Mouse (Mus musculus) embryonic facial prominence, embryonic 12.5 days (tissue): ENCODE results near the gene Smurf1. TPM values are rescaled to one million over a fixed set of nuclear protein-coding genes. Genes with fewer than 3 reads are reported as not detected.

Source experiments
- ATAC-seq: fragments of 200-750 bp; cut with Nextera tagmentation; 2 replicates; pipeline ENCODE4 v1.8.0; 2017; ENCODE audit not compliant: insufficient number of reproducible peaks, insufficient read depth, low FRiP score, low TSS enrichment
- H3K27ac ChIP-seq: fragments of 300-500 bp; sonication (generic); 2 replicates; pipeline ENCODE4 v1.5.1; 2016; ENCODE audit warnings: mild to moderate bottlenecking
- H3K27me3 ChIP-seq: fragments of 300-500 bp; sonication (generic); 2 replicates; pipeline ENCODE4 v1.6.1; 2016; ENCODE audit warnings: mild to moderate bottlenecking, moderate library complexity
- H3K36me3 ChIP-seq: fragments of 300-500 bp; sonication (generic); 2 replicates; pipeline ENCODE4 v1.6.1; 2016; ENCODE audit warnings: mild to moderate bottlenecking
- H3K4me1 ChIP-seq: fragments of 300-500 bp; sonication (generic); 2 replicates; pipeline ENCODE4 v1.6.1; 2016
- H3K4me2 ChIP-seq: fragments of 300-500 bp; sonication (generic); replicated peaks from 2 replicates; pipeline ENCODE4 v1.6.1; 2016; ENCODE audit warnings: mild to moderate bottlenecking, moderate library complexity
- H3K4me3 ChIP-seq: fragments of 300-500 bp; sonication (generic); 2 replicates; pipeline ENCODE4 v1.5.1; 2016; ENCODE audit warnings: mild to moderate bottlenecking
- H3K9ac ChIP-seq: fragments of 300-500 bp; sonication (generic); 2 replicates; pipeline ENCODE4 v1.6.1; 2016; ENCODE audit warnings: mild to moderate bottlenecking, moderate library complexity
- H3K9me3 ChIP-seq: fragments of 300-500 bp; sonication (generic); 2 replicates; pipeline ENCODE4 v1.6.1; 2016; ENCODE audit warnings: mild to moderate bottlenecking, moderate library complexity
- WGBS: fragments of 180-500 bp; shearing (Covaris S2); methylation state at CpG from one replicate; pipeline ENCODE4 v1.1.7; 2016; 5-methylcytosine and 5-hydroxymethylcytosine counted together
- polyA plus RNA-seq: library from polyadenylated mRNA; unstranded; fragments of >200 nt; fragmentation: Nextera tagmentation; extraction: Ambion mirVana; gene quantifications from 2 replicates; pipeline ENCODE4 v1.2.1, GENCODE M21; 2016

Smurf1 gene
- polyA plus RNA-seq, 1 experiment from 2014 or later: 24.9 TPM

DNA sequence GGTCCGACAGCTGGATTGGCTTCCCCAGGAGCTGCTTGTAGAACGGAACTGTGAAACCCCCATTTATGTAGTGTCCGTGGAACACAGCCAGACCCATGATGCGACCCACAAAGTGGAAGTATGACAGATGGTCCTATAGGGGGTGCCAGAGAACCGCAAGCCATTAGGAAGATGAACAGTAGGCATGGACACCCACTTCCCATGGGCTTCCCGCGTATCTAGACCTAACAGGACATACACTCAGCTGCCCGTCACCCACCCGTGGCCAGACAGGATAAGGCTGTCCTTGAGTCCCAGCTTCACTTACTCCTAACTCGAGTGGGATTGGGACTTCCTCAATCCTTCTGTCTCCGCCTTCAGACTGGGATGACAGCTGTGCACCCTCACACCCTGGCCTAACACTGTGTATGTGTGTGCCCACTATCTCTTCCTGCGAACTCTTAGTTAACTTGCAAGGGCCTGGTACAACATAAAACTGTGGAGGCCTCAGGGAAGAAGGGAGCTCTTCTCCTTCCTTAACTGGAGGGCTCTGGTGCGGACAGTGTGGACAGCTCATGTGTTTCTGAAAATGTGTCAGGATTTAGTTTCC is 80.9 kb downstream of the Smurf1 start:
- no peak overlapping the region for H3K4me2 ChIP-seq
- H3K27me3 ChIP-seq: no peaks in the 10 kb centered on the region
- H3K36me3 ChIP-seq: peaks cover 97% of the 10 kb centered on the region
- H3K4me3 ChIP-seq: no peak overlapping the region
- H3K9me3 ChIP-seq: no peaks in the 10 kb centered on the region
- H3K27ac ChIP-seq: no peak overlapping the region
- no peaks in the 10 kb centered on the region for H3K4me1 ChIP-seq
- ATAC-seq: no peak
- no peak overlapping the region for H3K9ac ChIP-seq
- WGBS: 81% methylated on average over 13 of the region's 13 CpGs

- WGBS: 86% methylated on average over 14 of the region's 14 CpGs
- no peak overlapping the region for H3K27ac ChIP-seq
- peaks cover 89% of the 10 kb centered on the region for H3K36me3 ChIP-seq
- no peak overlapping the region for H3K9ac ChIP-seq
- no peaks in the 10 kb centered on the region for H3K9me3 ChIP-seq
- no peaks in the 10 kb centered on the region for H3K27me3 ChIP-seq
- no peaks in the 10 kb centered on the region for H3K4me1 ChIP-seq
- H3K4me3 ChIP-seq: no peak overlapping the region
- no peak overlapping the region for H3K4me2 ChIP-seq
- ATAC-seq: no peak
Measured at GRCm38 (mm10) chr5:144881670-144882399, 83.8 kb downstream of the Smurf1 start.

DNA sequence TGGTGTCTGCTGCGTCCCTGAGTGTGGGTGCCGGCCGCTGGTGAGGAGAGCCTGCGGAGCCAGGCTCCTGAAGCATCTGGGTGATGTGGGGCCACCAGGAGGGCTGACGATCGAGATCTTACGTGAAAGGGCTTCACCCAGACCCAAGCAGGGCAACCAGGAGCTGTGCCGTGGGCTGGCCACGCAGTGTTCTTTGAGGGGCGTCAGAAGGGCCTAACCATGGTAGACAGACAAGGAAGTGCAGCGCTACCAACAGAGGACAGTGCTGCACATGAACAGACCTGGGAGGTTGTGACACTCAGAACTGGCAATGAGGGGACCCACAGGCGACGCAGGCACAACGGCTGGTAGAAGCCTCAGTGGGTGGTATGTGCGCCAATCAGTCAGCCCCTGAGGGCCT is 88.6 kb downstream of the Smurf1 start:
- ATAC-seq: no peak
- Histone ChIP-seq H3K36me3 (peaks cover 45% of the 10 kb centered on the region), H3K9me3 (no peaks in the 10 kb centered on the region), H3K9ac (no peak overlapping the region), H3K27ac (no peak overlapping the region), H3K4me2 (no peak overlapping the region), H3K4me3 (no peak overlapping the region), H3K4me1 (no peaks in the 10 kb centered on the region), H3K27me3 (no peaks in the 10 kb centered on the region)
- WGBS: 92% methylated on average over 15 of the region's 15 CpGs

DNA sequence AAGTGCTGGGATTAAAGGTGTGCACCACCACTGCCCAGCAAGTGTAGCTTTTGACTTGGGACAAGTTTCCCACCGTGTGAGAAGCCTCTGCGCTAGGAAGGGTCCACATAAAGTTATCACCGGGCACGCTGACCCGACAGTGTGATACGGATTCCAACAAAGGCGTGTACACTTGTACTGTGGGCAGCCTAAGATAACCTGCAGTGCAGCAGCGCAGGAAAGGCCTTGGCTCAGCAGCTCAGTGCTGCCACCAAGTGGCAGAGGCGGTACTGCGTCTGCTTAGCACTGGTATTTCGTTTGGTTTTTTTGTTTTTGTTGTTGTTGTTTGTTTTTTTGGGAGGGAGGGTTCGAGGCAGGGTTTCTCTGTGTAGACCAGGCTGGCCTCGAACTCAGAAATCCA is 89.8 kb downstream of the Smurf1 start:
- H3K27me3 ChIP-seq: no peaks in the 10 kb centered on the region
- no peak overlapping the region for H3K4me2 ChIP-seq
- ATAC-seq: no peak
- H3K36me3 ChIP-seq: peaks cover 34% of the 10 kb centered on the region
- H3K27ac ChIP-seq: no peak overlapping the region
- 20% methylated on average over 13 of the region's 13 CpGs for WGBS
- H3K4me3 ChIP-seq: no peak overlapping the region
- H3K4me1 ChIP-seq: no peaks in the 10 kb centered on the region
- no peaks in the 10 kb centered on the region for H3K9me3 ChIP-seq
- no peak overlapping the region for H3K9ac ChIP-seq

DNA sequence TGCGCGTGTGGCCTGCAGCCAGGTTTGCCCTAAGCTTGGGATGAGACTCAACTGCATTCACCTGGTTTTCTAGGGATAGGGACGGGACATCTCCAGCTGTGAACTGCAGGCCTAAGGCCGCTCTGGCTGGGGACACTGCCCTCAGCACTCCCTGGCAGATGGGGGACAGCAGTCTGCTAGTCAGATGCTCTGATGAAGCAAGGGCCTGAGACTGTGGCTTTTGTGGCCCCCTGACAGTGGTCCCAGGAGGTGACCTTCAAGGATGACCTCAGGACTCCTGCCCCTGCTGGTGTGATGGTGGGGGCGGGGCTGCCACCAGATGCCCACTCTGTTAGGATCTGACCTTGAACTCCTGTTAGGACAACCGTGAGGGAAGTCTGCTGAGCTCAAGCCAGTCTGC is 90.4 kb downstream of the Smurf1 start:
- ATAC-seq: no peak
- no peak overlapping the region for H3K9ac ChIP-seq
- no peaks in the 10 kb centered on the region for H3K27me3 ChIP-seq
- no peak overlapping the region for H3K27ac ChIP-seq
- no peak overlapping the region for H3K4me2 ChIP-seq
- no peaks in the 10 kb centered on the region for H3K4me1 ChIP-seq
- no peak overlapping the region for H3K4me3 ChIP-seq
- H3K36me3 ChIP-seq: peaks cover 27% of the 10 kb centered on the region
- whole genome bisulfite sequencing: 84% methylated on average over 6 of the region's 6 CpGs
- H3K9me3 ChIP-seq: no peaks in the 10 kb centered on the region

- Histone ChIP-seq H3K27me3 (no peaks in the 10 kb centered on the region), H3K4me2 (no peak overlapping the region), H3K9me3 (no peaks in the 10 kb centered on the region), H3K27ac (no peak overlapping the region), H3K4me3 (no peak overlapping the region), H3K9ac (no peak overlapping the region), H3K4me1 (no peaks in the 10 kb centered on the region), H3K36me3 (peaks cover 8% of the 10 kb centered on the region; the same call in 1 of the 2 replicates)
- WGBS: 77% methylated on average over 3 of the region's 3 CpGs
- ATAC-seq: no peak
Measured at GRCm38 (mm10) chr5:144872867-144873266, 92.8 kb downstream of the Smurf1 start.

GRCm38 (mm10) chr5:144872326-144872725 is 93.3 kb downstream of the Smurf1 start:
- H3K9me3 ChIP-seq: no peaks in the 10 kb centered on the region
- no peaks in the 10 kb centered on the region for H3K27me3 ChIP-seq
- no peaks in the 10 kb centered on the region for H3K4me1 ChIP-seq
- H3K36me3 ChIP-seq: peaks cover 7% of the 10 kb centered on the region; the same call in 1 of the 2 replicates
- H3K4me3 ChIP-seq: no peak overlapping the region
- 61% methylated on average over 5 of the region's 5 CpGs for WGBS
- ATAC-seq: no peak
- H3K4me2 ChIP-seq: no peak overlapping the region
- no peak overlapping the region for H3K27ac ChIP-seq
- H3K9ac ChIP-seq: no peak overlapping the region

DNA sequence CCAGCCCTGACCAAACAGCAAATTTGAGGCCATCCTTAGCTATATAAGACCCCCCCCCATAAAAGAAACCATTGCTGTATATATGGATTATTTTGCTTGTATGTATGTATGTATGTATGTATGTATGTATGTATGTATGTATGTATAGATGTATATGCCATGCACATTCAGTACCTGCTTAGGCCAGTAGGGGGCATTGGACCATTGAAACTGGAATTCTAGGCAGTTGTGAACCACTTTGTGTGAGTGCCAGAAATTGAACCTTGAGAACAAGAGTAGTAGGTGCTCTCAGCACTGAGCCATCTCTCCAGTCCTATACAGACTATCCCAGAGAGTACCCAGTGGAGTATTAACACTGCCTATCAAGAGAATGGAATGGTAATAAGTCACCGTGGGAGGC is 93.9 kb downstream of the Smurf1 start:
- H3K9me3 ChIP-seq: no peaks in the 10 kb centered on the region
- no peak overlapping the region for H3K27ac ChIP-seq
- no peak for ATAC-seq
- no peaks in the 10 kb centered on the region for H3K4me1 ChIP-seq
- no peak overlapping the region for H3K4me2 ChIP-seq
- peaks cover 1% of the 10 kb centered on the region; the same call in 1 of the 2 replicates for H3K36me3 ChIP-seq
- H3K27me3 ChIP-seq: no peaks in the 10 kb centered on the region
- H3K4me3 ChIP-seq: no peak overlapping the region
- 97% methylated on average over 1 of the region's 1 CpGs for WGBS
- H3K9ac ChIP-seq: no peak overlapping the region

- no peak overlapping the region for H3K9ac ChIP-seq
- H3K4me1 ChIP-seq: no peaks in the 10 kb centered on the region
- no peaks in the 10 kb centered on the region for H3K9me3 ChIP-seq
- H3K4me3 ChIP-seq: no peak overlapping the region
- no peaks in the 10 kb centered on the region for H3K27me3 ChIP-seq
- WGBS: 59% methylated on average over 7 of the region's 7 CpGs
- no peak overlapping the region for H3K27ac ChIP-seq
- ATAC-seq: no peak
- H3K36me3 ChIP-seq: no peaks in the 10 kb centered on the region
- H3K4me2 ChIP-seq: no peak overlapping the region
Measured at GRCm38 (mm10) chr5:144870782-144871181, 94.9 kb downstream of the Smurf1 start.

- no peak overlapping the region for H3K9ac ChIP-seq
- H3K4me2 ChIP-seq: no peak overlapping the region
- no peaks in the 10 kb centered on the region for H3K36me3 ChIP-seq
- ATAC-seq: no peak
- WGBS: 63% methylated on average over 7 of the region's 7 CpGs
- no peaks in the 10 kb centered on the region for H3K4me1 ChIP-seq
- no peak overlapping the region for H3K4me3 ChIP-seq
- H3K27me3 ChIP-seq: no peaks in the 10 kb centered on the region
- no peaks in the 10 kb centered on the region for H3K9me3 ChIP-seq
- no peak overlapping the region for H3K27ac ChIP-seq
Measured at GRCm38 (mm10) chr5:144869466-144869865, 96.2 kb downstream of the Smurf1 start.

DNA sequence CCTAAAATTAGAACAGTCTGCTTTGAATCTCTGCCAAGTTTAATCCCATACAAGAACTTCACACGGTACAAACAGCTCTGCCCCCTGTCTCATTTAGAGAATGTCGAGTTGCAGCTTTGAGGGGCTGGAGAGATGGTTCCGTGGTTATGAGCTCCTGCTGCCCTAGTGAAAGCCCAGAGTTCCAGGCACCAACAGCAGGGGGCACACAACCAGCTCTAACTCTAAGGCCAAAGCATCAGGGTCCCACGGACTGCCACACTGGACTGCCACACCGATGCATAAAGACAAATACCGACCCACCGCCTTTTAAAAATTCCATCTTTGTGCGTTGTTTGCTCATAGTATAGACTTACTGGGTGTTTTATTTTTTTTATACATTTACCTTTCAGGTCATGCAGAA is 98.7 kb downstream of the Smurf1 start:
- 82% methylated on average over 8 of the region's 8 CpGs for WGBS

GRCm38 (mm10) chr5:144860913-144861312 is 104.7 kb downstream of the Smurf1 start:
- Histone ChIP-seq H3K4me1 (no peaks in the 10 kb centered on the region), H3K27ac (no peak overlapping the region), H3K27me3 (no peaks in the 10 kb centered on the region), H3K36me3 (peaks cover 51% of the 10 kb centered on the region), H3K9ac (no peak overlapping the region), H3K9me3 (peaks cover 10% of the 10 kb centered on the region; the same call in 1 of the 2 replicates), H3K4me2 (no peak overlapping the region), H3K4me3 (no peak overlapping the region)
- no peak for ATAC-seq
- 98% methylated on average over 8 of the region's 8 CpGs for WGBS

More for the DNA sequence above, 98.7 kb downstream of the Smurf1 start:
- H3K27me3 ChIP-seq: no peaks in the 10 kb centered on the region
- no peak overlapping the region for H3K9ac ChIP-seq
- H3K4me2 ChIP-seq: no peak overlapping the region
- no peak for ATAC-seq
- no peaks in the 10 kb centered on the region for H3K36me3 ChIP-seq
- no peaks in the 10 kb centered on the region for H3K9me3 ChIP-seq
- H3K4me3 ChIP-seq: no peak overlapping the region
- H3K27ac ChIP-seq: no peak overlapping the region
- H3K4me1 ChIP-seq: no peaks in the 10 kb centered on the region
